Mouse (Mus musculus): ENCODE results near the gene Magea8.
"Not testable (repeated sequence)": the region's sequence is repeated elsewhere in the genome, so short reads cannot be mapped to it uniquely, and the experiment has no call there.

Magea8 gene

GRCm38 (mm10) chrX:154995750-154996149 is at the start of gene Magea8:
Gene Magea8 (minus strand): TSS chrX:154995850.
- DNase-seq (ENCODE audit: low spot score) = not testable (repeated sequence)

GRCm38 (mm10) chrX:154949405-154949804 is 46.2 kb downstream of the Magea8 start, which contains the start of gene Magea3:
Gene Magea3 (minus strand): TSS chrX:154949505.
- DNase-seq (ENCODE audit: low spot score) = not testable (repeated sequence)

GRCm38 (mm10) chrX:154935887-154936286 is 59.8 kb downstream of the Magea8 start, which contains the start of gene Magea6:
Gene Magea6 (minus strand): TSS chrX:154935987.
- not testable (repeated sequence) for DNase-seq (ENCODE audit: low spot score)

All from testis, postnatal 10 days (tissue).